Mouse (Mus musculus): ENCODE measurements around the gene Chchd6.

DNA sequence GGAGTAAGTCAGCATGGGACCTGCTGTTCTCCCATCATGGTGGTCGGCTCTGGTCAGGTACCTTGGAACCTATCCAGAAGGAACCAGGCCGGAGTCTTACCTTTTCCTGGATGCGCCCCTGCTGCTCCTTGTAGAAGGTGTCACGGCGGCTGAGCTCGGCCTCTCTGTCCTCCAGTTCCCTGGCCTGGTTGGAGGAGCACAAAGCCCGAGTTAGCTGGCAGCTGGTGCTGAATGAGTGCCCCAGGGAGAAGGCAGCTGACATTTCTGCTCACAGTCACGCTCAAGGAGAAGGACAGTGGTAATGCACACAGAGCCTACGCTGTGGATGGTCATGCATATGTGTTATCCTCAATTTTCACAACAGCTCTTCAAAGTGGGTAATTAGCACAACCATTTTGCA is 128.2 kb downstream of the Chchd6 start:
- TF ChIP-seq EP300 (IDR thresholded peaks at IDR 0.05; ENCODE audit: low read depth) (no peak), CTCF (IDR thresholded peaks at IDR 0.05; ENCODE audit: low read depth) (no peak)

Measured in liver, postnatal 0 days (tissue).